Mouse (Mus musculus): Measurements from ENCODE around the gene Pnn. TPM values are rescaled to one million over a fixed set of nuclear protein-coding genes. Genes with fewer than 3 reads are reported as not detected.

Gene Pnn
- 162 TPM for polyA plus RNA-seq (2017; shearing (Covaris generic))

GRCm38 (mm10) chr12:59066448-59067077, at the start of gene Pnn:
Gene Pnn, plus strand, starts transcription at chr12:59066884.

DNA sequence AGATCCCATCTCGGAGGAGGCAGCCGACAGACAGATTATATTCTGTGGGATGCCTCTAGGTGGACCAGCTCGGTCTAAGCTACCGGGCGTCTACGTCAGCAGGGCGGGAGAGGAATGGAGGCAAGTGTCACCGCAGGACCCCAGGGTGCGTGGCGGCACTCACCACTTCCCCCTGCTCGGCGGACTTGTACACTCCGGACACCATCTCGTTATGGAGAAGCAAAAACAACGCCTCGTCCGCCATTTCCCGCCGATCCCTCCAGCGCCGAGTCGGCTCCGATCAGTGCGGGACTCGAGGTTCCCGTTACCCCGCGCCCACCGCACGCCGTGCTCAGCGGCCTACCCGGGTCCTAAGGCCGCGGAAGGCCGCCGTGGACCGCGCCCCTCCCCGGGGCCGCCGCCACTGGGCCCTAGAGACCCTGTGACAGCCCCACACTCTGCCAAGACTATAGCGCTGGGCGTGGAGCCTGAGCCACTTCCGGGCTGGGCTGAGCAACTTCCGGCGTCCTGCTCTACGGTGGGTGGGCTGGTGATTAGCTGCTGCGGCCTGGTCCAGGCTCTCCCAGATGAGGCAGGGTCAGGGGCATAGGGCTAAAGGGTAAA, 5.6 kb upstream of the Pnn start, which contains the start of gene Trappc6b:
Gene Trappc6b (minus strand): TSS at position 480 of the 603 bp plus-strand sequence.

GRCm38 (mm10) chr12:59095104-59096025, 28.7 kb downstream of the Pnn start, which contains the start of gene Mia2:
Gene Mia2, plus strand, starts transcription at chr12:59095799.

Other genes starting within 250 kb of the Pnn start
- 37.3 TPM for gene Sec23a, start 54.9 kb upstream of the Pnn start, polyA plus RNA-seq (2017; shearing (Covaris generic))
- 27.6 TPM for gene Gemin2, start 53.5 kb upstream of the Pnn start, polyA plus RNA-seq (2017; shearing (Covaris generic))
- gene Trappc6b, start 5.4 kb upstream of the Pnn start, polyA plus RNA-seq (2017; shearing (Covaris generic)) = 71.3 TPM
- 20.2 TPM for gene Mia2, start 28.9 kb downstream of the Pnn start, polyA plus RNA-seq (2017; shearing (Covaris generic))
- gene Fbxo33, start 152.8 kb downstream of the Pnn start, polyA plus RNA-seq (2017; shearing (Covaris generic)) = 7.7 TPM

Measured in CD4-positive, CD25-positive, alpha-beta regulatory T cell, adult 9 weeks (primary cell).